Mouse (Mus musculus): ENCODE results near the gene Setd5. TPM values are rescaled to one million over a fixed set of nuclear protein-coding genes. Genes with fewer than 3 reads are reported as not detected.
A peak's percentile ranks its signal among the peaks of the same experiment; 100 is the strongest.

Gene Setd5
- polyA plus RNA-seq (2015; fragmentation: Nextera tagmentation; extraction: Ambion mirVana) = 19.8 and 21.3 TPM in 2 replicates

DNA sequence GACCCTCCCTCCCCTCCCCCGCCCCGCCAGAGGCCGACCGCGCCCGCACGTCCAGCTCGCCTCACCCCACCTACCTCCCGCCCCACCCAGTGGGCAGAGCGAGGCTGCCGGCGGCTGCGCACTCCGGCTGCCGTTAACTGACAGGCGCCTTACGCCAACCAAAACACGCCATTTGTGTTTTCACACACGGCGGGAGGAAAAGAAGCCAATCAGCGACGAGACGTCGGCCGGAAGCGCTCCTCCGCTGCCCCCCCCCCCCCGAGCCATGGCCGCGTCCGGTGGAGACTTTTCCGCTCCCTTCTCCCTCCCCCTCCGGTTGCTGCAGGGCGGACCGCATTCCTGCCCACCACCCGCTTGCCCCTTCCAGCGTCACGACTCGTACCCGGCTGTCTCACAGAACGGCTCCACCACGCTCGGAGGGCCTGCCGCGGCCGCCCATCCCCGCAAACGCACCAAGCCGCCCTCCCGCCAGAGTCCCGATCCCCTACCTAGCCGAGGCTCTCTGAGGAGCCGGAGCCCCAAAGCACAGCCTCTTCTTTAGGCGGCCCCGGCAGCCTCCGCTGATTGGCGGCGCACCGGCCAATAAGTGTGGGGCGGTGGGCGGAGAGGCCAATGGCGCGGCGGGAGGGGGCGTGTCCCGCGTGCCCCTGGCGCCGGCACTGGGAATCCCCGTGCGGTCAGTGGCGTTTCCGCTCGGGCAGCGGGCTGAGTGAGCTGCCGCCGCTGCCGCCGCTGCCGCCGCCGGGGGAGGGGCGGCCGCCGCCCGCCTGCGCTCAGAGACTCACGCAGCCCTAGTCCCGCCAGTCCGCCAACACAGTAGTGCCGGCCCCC lies at the start of gene Setd5:
Gene Setd5, plus strand, starts transcription at position 680 of the 831 bp plus-strand sequence.
- under 1% methylated on average over 68 of the region's 91 CpGs for WGBS (ENCODE audit: insufficient replicate concordance)
- Histone ChIP-seq H3K4me1 (replicated peaks) (peaks cover 52% of the 10 kb centered on the region), H3K4me3 (replicated peaks) (peak within 1 kb of the TSS; percentile 96), H3K9me3 (replicated peaks) (no peaks in the 10 kb centered on the region), H3K27me3 (no peaks in the 10 kb centered on the region), H3K4me2 (peak within 1 kb of the TSS; percentile 93), H3K27ac (peak within 1 kb of the TSS; percentile 100), H3K36me3 (0 out of 2 replicates have a peak, but pooled peaks cover 3% of the 10 kb centered on the region), H3K9ac (peak within 1 kb of the TSS; percentile 99)
- DNase-seq = peak; percentile 96
- ATAC-seq (ENCODE audit: low read depth) = peak; percentile 84

DNA sequence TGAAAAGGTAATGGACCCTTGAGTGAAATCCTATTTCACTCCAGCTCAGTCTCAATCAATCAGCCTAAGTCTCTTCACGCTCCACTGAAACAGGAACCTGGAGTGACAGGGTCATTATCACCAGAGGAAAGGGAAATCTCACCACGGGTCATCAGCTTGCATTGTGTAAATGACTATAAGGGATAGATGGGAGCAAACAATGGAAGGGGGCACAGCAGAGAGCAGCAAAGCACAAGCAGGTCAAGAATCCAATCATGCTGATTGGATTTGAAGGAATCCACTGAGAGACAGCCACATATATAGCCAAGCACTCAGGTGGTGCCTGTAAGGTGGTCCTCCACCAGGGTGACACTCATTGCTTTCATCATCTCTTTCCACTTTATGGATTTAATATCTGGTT lies 49.7 kb upstream of the Setd5 start:
- Histone ChIP-seq H3K4me3 (replicated peaks) (no peak overlapping the region), H3K4me2 (no peak overlapping the region), H3K36me3 (no peaks in the 10 kb centered on the region), H3K9me3 (replicated peaks) (no peaks in the 10 kb centered on the region), H3K9ac (no peak overlapping the region), H3K27ac (no peak overlapping the region), H3K4me1 (replicated peaks) (no peaks in the 10 kb centered on the region), H3K27me3 (peaks cover 4% of the 10 kb centered on the region; the same call in 1 of the 2 replicates)
- ATAC-seq (ENCODE audit: low read depth) (no peak), DNase-seq (no peak)
- WGBS (ENCODE audit: insufficient replicate concordance) = 25% methylated on average over 2 of the region's 2 CpGs

DNA sequence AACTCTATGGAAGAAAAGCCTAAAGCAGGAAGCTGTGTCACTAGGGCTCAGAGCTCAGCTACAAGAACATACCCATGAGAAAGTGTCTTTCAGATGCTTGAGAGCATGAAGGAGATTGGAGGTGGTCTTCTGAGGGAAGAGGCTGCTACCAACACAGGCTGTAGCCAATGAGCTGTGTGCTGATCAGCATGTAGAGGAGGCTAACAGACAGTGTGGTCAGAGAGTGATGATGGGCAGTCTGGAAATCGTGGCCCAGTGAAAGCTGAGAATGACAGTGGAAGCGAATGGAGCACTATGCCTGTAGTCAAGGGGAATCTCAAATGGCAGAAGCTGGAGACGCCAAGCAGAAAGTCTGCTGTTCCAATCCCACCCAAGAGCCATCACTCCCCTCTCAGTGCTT lies 48.2 kb upstream of the Setd5 start:
- H3K4me1 ChIP-seq (replicated peaks) = no peaks in the 10 kb centered on the region
- H3K9ac ChIP-seq = no peak overlapping the region
- H3K4me2 ChIP-seq = no peak overlapping the region
- no peak for DNase-seq
- H3K36me3 ChIP-seq = no peaks in the 10 kb centered on the region
- no peak for ATAC-seq (ENCODE audit: low read depth)
- 49% methylated on average over 3 of the region's 3 CpGs for WGBS (ENCODE audit: insufficient replicate concordance)
- no peak overlapping the region for H3K27ac ChIP-seq
- no peaks in the 10 kb centered on the region for H3K9me3 ChIP-seq (replicated peaks)
- H3K4me3 ChIP-seq (replicated peaks) = no peak overlapping the region
- H3K27me3 ChIP-seq = peaks cover 4% of the 10 kb centered on the region; the same call in 1 of the 2 replicates

DNA sequence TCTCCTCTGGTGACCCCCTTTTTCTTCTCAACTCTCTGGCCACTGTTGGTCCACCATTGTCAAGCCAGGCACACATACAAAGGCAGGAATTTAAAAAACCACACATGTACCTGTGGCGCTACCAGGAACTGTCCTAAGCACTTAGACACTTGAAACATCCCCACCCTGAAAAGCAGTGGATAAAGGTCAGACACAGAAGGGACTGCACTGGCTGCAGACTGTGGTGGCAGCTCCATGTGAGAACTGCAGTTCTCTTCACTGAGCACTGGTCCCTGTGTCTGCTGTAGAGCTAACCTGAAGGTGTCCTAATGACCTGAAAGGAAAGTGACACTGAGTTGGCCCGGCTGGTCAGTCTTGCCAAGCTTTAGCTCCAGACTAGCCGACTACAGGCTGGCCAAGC lies 46.6 kb upstream of the Setd5 start:
- no peak overlapping the region for H3K9ac ChIP-seq
- peaks cover 4% of the 10 kb centered on the region; the same call in 1 of the 2 replicates for H3K27me3 ChIP-seq
- no peaks in the 10 kb centered on the region for H3K4me1 ChIP-seq (replicated peaks)
- H3K36me3 ChIP-seq = no peaks in the 10 kb centered on the region
- no peak overlapping the region for H3K4me3 ChIP-seq (replicated peaks)
- no peak for DNase-seq
- ATAC-seq (ENCODE audit: low read depth) = no peak
- 64% methylated on average over 3 of the region's 3 CpGs for WGBS (ENCODE audit: insufficient replicate concordance)
- H3K4me2 ChIP-seq = no peak overlapping the region
- no peak overlapping the region for H3K27ac ChIP-seq
- H3K9me3 ChIP-seq (replicated peaks) = no peaks in the 10 kb centered on the region

DNA sequence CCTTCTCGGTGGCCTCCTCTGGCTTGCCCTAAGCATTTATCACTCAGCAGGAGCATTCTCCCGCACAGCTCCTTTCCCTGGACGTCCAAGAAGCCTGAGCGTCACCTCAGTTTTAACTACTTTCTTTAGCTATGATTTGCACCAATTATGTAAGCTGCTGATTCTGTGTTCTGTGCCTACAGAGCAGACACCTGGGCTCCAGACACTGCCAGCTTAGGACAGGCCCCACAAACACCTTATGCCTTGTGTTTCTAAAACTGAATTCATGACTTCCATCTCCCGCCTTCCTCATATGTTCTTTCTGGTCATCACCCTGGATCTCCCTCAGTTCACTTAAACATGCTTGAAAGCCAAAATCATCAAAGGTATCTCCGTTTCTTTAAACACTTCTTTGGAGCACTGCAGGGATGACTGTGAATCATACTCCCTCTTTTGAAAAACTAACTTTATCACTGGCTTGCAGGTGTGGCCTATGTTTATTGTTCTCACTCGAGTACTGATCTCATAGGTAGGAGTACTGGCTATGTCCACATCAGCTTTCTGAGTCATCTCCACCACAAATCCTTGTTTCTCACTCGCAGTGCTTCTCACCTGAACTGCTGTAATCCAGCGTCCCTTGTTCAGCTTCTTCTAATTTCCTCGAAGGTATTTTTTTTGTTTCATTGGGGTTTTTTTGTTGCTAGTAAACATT lies 46.0 kb upstream of the Setd5 start:
- no peaks in the 10 kb centered on the region for H3K36me3 ChIP-seq
- no peaks in the 10 kb centered on the region for H3K9me3 ChIP-seq (replicated peaks)
- H3K4me3 ChIP-seq (replicated peaks) = no peak overlapping the region
- ATAC-seq (ENCODE audit: low read depth) (no peak), DNase-seq (no peak)
- no peak overlapping the region for H3K4me2 ChIP-seq
- no peak overlapping the region for H3K27ac ChIP-seq
- 63% methylated on average over 10 of the region's 10 CpGs for WGBS (ENCODE audit: insufficient replicate concordance)
- no peaks in the 10 kb centered on the region for H3K4me1 ChIP-seq (replicated peaks)
- H3K27me3 ChIP-seq = peaks cover 4% of the 10 kb centered on the region; the same call in 1 of the 2 replicates
- no peak overlapping the region for H3K9ac ChIP-seq

DNA sequence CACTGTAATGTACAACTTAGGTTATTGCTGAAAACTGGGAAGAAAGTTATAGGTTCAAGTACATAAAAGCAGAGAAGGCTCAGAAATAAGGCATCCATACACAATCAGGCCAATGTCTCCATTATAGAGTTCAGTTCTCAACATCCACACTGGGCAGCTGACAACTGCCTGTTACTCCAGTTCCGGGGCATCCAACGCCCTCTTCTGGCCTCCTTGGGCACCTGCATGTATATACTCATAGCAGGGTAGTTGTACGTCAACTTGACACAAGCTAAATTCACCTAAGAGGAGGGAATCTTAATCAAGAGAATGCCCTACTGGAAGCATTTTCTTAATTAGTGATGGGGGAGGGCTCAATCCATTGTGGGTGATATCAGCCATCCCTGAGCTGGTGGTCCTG lies 45.0 kb upstream of the Setd5 start:
- no peak overlapping the region for H3K27ac ChIP-seq
- no peaks in the 10 kb centered on the region for H3K9me3 ChIP-seq (replicated peaks)
- H3K4me1 ChIP-seq (replicated peaks) = no peaks in the 10 kb centered on the region
- DNase-seq (no peak), ATAC-seq (ENCODE audit: low read depth) (no peak)
- no peak overlapping the region for H3K4me2 ChIP-seq
- WGBS (ENCODE audit: insufficient replicate concordance) = 50% methylated on average over 3 of the region's 3 CpGs
- no peak overlapping the region for H3K4me3 ChIP-seq (replicated peaks)
- H3K9ac ChIP-seq = no peak overlapping the region
- H3K36me3 ChIP-seq = no peaks in the 10 kb centered on the region
- H3K27me3 ChIP-seq = peaks cover 4% of the 10 kb centered on the region; the same call in 1 of the 2 replicates

DNA sequence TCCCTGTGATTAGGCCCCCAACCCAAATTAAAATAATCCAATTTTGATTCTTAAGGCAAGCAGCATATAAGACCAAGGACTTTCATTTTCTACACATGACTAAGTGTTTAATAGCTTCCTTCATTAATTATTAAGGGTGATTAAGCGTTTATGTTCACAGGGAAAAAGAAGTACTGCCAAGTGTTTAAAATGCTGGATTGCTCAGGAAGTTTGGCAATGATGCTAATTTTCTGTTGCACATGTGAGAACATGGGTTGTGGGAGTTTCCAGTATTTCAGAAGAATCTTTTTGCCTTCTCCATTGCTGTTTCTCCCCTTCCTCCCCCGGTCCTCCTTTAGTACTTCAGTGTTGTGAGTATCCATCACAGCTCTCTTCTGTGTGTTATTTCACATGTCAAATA lies 44.0 kb upstream of the Setd5 start:
- Histone ChIP-seq H3K36me3 (no peaks in the 10 kb centered on the region), H3K4me1 (replicated peaks) (peaks cover 4% of the 10 kb centered on the region), H3K27me3 (peaks cover 4% of the 10 kb centered on the region; the same call in 1 of the 2 replicates), H3K4me2 (no peak overlapping the region), H3K9me3 (replicated peaks) (no peaks in the 10 kb centered on the region), H3K9ac (no peak overlapping the region), H3K27ac (no peak overlapping the region), H3K4me3 (replicated peaks) (no peak overlapping the region)
- ATAC-seq (ENCODE audit: low read depth) (no peak), DNase-seq (no peak)
- 60% methylated on average over 2 of the region's 2 CpGs for WGBS (ENCODE audit: insufficient replicate concordance)

DNA sequence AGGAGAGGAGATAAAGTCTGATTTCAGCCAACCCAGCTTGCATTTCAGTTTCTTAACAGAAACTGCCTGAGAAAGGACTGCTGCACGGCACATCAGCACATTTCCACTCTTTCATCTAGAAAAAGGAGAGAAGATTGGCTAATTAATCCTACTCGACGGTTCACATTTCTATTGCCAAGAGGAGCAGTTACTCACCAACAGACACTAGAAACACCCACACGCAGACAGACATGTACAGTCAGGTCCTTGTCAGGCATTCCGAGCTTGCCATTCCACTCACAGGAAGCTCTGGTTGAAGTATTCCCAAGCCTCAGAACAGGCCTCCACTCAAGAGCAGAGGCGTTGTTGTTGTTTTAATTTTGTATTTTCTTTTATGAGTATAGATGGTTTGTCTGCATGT lies 42.7 kb upstream of the Setd5 start:
- Histone ChIP-seq H3K4me1 (replicated peaks) (peaks cover 10% of the 10 kb centered on the region), H3K27ac (no peak overlapping the region), H3K36me3 (no peaks in the 10 kb centered on the region), H3K4me2 (no peak overlapping the region), H3K4me3 (replicated peaks) (no peak overlapping the region), H3K9me3 (replicated peaks) (no peaks in the 10 kb centered on the region), H3K27me3 (peaks cover 4% of the 10 kb centered on the region; the same call in 1 of the 2 replicates), H3K9ac (no peak overlapping the region)
- ATAC-seq (ENCODE audit: low read depth) = no peak
- 76% methylated on average over 6 of the region's 6 CpGs for WGBS (ENCODE audit: insufficient replicate concordance)
- DNase-seq = no peak

DNA sequence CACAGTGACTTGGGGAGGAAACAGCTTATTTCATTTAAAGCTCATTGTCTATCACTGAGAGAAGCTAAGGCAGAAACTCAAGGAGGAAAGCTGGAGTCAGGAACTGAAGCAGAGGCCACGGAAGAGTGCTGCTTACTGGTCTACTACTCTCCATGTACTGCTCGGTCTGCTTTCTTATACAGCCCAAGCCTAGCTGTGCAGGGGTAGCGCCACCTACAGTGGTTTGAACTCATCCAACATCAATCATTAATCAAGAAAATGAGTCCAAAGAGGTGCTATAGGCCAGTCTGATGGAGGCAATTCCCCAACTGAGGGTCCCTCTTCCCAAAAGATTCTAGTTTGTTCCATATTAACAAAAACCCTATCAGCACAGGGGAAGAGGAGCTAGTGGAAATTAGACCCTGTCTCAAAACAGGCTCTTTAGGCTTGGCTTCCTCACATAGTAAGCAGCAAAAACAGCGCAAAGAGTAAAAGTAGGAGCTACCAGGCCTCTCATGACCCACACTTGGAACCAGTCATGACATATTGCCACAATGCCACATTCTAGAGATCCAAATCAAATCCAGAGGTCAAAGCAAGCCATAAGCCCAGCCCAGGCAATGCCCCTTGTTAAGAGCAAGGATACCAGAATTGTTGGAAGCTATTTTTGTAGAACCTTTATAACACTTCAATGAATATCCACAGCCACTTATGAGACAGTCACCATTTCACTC lies 40.5 kb upstream of the Setd5 start:
- H3K27me3 ChIP-seq = no peaks in the 10 kb centered on the region
- H3K36me3 ChIP-seq = no peaks in the 10 kb centered on the region
- no peaks in the 10 kb centered on the region for H3K9me3 ChIP-seq (replicated peaks)
- H3K4me3 ChIP-seq (replicated peaks) = no peak overlapping the region
- no peak overlapping the region for H3K4me2 ChIP-seq
- peaks cover 26% of the 10 kb centered on the region for H3K4me1 ChIP-seq (replicated peaks)
- no peak overlapping the region for H3K9ac ChIP-seq
- 55% methylated on average over 4 of the region's 4 CpGs for WGBS (ENCODE audit: insufficient replicate concordance)
- no peak overlapping the region for H3K27ac ChIP-seq
- ATAC-seq (ENCODE audit: low read depth) (no peak), DNase-seq (no peak)

DNA sequence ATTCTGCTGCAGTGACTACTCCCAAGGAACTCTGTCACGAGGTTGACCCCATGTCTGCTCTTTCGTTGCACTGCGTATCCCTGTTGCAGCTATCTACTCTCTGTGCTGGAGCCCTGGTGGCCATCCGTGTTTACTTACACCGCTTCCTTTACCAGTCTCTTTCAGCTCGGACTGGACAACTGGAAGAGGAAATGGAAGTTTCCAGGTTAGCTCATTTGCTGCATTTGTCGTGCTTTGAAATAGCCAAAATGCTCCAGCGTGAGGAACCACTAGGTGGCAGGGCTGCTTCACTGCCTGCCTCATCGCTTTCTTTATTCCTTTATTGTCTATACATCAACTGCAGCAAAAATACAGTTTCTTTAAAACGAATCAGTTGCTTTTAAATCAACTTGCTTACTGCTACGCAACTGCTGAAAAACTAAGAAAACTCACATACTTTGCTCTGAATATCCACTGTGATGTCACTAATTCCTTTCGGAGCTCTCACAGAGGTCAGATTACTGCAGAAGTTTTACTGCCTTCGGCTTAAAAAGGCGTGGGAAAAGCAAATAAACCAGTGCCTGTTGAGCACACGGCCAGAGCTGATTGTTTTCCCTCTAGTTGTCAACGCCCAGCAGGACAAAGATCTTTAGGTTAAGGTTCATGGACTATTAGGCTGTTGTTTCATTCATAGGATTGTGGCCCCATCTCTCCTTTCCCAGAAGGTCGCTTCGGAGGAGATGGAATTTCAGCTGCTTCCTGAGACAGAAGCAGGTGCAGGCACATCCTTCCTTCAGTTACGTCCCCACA lies 39.0 kb upstream of the Setd5 start:
- WGBS (ENCODE audit: insufficient replicate concordance) = 17% methylated on average over 19 of the region's 19 CpGs
- H3K4me1 ChIP-seq (replicated peaks) = peaks cover 36% of the 10 kb centered on the region

More for the DNA sequence above, 39.0 kb upstream of the Setd5 start:
- peak overlapping the region; percentile 49 for H3K4me2 ChIP-seq
- H3K27ac ChIP-seq = peak overlapping the region; percentile 60
- ATAC-seq (ENCODE audit: low read depth) (no peak; the same call in 1 of the 2 replicates), DNase-seq (peak; percentile 37)
- peak overlapping the region; percentile 1; the same call in 1 of the 2 replicates for H3K4me3 ChIP-seq (replicated peaks)
- H3K9ac ChIP-seq = peak overlapping the region; percentile 36; the same call in 1 of the 2 replicates
- H3K9me3 ChIP-seq (replicated peaks) = no peaks in the 10 kb centered on the region
- H3K36me3 ChIP-seq = no peaks in the 10 kb centered on the region
- H3K27me3 ChIP-seq = no peaks in the 10 kb centered on the region
